Mouse (Mus musculus) adrenal gland, adult 18-20 months (tissue): ENCODE measurements around the gene Susd1. TPM values are rescaled to one million over a fixed set of nuclear protein-coding genes. Genes with fewer than 3 reads are reported as not detected.

Source experiments
- DNase-seq, 2 experiments: peaks; one replicate each; pipeline ENCODE4 v3.0.0; 2021 to 2022; ENCODE audit warnings: low spot score in 2 of 2
- total RNA-seq, 2 experiments: library from RNA; stranded (reverse); gene quantifications; 1 replicate in 1 of 2; 2 replicates in 1 of 2; pipeline ENCODE4 v1.2.3; 2021

The Susd1 gene
- total RNA-seq, 2 experiments from 2014 or later, result 3.8 to 4.7 TPM

DNA sequence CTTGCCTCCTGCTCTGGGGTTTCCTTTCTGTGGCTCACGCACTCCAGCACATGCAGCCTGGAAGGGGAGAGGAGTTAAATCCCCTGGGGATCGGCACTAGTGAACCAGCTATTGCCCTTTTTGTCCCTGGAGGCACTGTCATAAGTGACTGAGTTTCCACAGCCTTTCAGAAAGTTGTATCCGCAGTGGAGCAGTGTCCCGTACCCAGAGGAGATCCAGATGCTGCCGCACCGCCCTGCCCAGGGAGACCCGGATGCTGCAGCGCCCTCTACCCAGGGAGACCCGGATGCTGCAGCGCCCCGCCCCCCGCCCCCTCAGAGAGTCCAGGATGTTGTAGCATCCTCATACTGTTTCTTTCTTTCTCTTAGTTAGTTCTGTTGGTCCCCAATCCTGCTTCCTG is 56.3 kb downstream of the Susd1 start:
- DNase-seq, result no peak

DNA sequence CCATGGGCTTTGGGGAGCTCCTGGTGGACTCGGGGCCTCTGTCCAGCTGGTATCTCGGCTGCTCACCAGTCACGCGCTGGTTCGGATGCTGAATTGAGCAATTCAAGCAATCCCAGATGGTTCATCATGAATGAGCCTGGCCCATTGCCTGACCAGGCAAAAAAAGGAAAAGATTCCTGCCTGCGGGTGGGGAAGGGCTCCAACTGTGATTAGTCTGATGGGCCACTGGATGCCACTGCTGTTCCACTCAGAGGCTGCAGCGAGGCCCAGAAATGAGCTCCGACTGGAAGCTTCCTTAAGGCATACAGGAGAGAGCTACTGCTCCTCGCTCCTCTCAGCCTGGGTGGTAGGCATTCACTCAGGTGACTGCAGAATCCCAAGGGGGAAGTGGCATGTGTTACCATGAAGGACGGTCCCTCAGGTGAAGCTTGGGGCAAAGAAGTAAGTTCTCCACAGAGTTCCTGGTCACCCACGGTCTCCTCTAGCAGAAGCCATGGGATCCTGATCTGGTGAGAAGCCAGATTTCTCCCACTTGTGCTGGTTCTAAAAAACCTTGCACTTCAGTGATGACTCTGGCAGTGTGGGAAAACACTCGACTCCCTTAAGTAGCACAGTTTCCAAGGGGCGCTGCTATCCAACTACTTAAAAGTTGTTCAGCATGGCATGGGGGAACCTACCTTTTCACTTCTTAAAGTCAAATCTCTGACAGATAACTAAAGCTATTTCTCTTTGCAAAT is 57.3 kb downstream of the Susd1 start:
- DNase-seq, result peak; percentile 19 to 44

DNA sequence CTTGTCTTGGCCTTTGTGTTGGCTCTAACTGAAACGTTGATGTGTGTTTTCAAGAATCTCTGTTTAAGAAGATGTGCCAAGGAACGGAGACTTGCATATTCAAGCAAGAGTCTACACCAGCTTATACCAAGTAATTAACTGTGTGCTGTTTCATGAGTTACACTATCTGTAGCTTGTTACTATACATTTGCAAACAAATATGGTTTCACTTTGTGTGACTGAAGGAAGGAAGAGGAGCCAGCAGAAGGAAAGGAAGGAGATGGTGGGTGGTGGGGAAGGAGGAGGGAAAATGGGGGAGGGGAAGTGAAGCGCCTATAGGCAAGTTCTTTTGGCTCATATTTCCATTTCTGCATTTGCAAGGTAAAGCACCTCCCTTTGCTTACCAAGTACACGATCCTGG is 58.0 kb downstream of the Susd1 start:
- no peak for DNase-seq

DNA sequence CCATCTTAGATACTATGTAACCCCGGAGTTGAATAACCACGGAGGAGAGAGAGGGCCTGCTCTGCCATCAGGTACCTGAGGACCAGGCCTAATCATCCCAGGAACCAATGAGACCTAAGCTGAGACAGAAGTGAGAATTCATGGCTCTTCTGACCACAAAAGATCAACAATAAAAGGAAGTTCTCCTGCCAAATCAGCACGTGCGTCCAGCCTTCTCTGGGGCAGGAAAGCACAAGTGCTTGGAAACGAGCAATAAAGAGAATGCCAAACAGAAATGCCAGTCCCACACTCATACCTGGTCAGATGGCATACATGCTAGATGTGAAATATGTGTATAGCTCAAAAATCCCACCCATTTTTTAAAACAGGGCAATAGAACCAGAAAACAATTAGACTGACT is 58.6 kb downstream of the Susd1 start:
- DNase-seq, result no peak

DNA sequence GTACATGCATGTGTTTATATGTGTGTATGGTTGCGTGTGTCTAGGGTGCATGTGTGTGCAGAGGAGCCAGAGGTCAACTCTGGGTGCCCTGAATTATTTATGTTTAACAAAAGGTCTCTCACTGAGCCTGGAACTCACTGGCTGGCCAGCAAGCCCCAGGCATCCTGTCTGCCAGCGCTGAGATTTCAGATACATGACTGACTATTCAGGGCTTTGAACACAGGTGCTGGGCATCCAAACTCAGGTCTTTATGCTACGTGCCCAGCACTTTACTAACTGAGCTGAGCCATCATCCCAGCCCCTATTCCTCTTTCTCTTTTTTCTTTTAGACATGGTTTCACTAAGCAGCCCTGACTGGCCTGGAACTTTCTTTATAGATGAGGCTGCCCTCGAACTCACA is 59.8 kb downstream of the Susd1 start:
- DNase-seq, result no peak

DNA sequence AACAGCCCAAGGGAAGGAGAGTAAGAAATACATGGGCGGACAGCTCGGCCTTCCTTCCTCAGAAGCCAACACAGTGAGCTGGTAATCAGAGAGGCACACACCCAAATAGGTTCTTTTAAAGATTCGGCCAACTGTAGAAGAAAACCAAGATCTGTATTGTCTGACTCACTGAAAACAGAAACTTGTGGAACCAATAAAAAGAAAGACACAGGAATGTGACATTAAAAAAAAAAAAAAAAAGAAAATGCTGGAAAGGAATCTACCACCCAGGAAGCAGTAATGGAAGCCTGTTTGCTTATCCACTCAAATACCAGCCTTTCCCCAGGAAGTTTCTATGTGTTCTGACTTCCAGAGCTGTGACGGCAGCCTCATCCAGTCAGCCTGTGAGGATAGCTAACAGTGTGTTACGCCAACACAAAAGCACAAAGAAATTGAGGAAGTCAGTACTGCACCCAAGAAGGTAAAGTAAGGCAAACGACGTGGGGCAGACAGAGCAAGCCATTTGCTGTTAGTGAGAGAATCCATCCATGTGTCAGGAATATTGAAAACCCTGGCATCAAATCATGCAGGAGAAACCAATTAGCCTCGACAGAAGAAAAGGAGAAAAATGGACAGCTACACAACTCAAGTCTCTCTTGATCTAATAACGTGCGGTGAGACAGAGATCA is 64.0 kb downstream of the Susd1 start:
- DNase-seq, result no peak

DNA sequence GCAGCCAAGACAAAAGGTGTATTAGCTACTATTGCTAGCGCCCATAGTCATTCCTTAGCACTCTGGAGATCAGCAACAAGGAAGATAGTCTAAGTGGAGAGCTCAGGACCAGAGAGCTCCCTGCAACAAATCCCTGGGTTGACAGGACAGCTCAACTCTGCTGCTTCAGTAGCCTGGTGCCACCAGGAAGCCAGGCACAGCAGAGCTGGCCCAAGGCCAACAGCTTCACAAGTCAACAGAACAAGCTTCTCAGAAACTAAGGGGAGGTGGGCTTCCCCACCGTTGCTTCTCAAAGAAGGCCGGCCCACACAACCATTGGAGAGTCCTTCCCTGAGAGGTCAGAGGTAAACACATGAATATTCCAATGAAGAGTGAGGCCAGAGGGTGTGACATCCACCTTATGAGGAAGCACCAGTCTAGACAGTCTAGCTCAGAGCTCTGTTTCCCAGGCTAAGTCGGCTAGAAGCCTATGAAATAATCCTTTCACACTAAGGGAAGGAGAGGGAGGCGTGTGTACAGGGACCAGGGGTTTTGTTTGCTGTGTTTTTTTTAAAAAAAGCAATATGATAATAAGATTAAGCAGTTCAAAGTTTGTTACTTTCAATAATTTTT is 65.8 kb downstream of the Susd1 start:
- no peak for DNase-seq

DNA sequence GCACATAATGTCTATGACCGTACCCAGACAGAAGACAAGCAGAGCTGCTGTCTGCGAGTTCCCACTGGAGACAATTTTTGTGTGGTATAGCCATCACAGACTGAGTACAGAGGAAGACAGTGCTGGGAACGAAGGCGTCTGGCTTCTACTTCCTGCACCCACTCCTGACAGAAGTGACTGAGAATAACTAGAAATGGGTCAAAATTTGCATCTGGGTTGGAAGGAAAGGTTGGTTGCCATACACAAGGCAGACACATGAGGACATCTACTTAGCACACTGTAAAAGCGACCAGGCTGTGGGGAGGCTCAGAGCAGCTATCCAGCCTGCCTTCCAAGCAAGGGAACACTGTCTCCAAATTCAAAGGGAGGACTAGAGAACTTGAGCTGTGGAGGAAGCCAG is 66.5 kb downstream of the Susd1 start:
- no peak for DNase-seq

DNA sequence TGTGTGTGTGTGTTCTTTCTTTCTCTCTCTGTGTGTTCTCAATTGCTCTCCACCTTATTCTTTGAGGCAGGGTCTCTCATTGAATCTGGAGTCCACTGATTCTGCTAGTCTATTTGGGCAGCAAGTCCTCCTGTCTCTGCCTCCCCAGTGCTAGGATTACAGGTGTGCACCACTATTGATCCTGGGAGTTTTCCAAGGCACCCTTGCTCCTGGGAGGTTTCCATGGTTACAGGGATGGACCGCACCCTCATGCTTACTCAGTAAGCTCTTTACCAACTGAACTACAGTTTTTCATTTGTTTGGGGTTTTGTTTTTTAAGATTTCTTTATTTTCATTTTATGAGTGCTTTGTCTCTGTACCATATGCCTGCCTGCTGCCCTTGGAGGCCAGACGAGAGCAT is 68.5 kb downstream of the Susd1 start:
- no peak for DNase-seq

DNA sequence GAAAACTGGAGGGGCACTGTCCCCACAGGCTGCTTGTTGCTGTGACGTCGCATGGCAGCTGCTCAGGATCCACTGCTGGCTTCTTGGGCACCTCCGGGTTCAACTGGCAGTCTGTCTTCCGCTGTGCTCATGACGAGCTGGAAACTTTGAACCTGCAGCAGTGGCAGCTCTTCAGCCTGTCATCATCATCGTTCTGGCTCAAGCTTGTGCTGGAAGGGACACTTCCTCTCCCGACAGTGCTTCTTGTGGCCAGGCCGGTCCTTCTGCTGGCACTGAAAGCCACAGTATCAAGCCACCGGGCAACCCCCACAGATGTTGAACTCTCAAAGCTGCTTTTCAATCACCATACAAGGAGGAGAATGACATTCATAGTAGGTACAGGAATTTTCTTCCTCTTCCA is 70.3 kb downstream of the Susd1 start:
- DNase-seq, result no peak

DNA sequence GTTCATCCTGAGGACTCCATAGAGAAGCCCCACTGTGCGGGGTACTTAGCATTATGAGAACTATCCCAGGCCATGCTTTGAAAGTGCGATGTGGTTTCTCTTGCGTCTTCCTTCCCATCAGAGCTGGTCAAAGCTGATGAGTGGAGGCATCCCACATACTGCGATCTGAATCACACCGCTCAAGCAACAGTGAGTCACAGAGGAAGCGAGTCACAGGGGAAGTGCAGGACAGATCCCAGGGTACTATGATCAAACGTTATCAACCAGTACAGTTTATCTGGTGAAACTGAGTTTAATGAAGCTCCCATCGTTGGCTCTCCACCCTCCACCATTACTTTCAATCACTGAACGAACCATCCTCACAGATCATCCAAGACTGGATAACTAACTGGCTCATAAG is 72.2 kb downstream of the Susd1 start:
- DNase-seq, result no peak

DNA sequence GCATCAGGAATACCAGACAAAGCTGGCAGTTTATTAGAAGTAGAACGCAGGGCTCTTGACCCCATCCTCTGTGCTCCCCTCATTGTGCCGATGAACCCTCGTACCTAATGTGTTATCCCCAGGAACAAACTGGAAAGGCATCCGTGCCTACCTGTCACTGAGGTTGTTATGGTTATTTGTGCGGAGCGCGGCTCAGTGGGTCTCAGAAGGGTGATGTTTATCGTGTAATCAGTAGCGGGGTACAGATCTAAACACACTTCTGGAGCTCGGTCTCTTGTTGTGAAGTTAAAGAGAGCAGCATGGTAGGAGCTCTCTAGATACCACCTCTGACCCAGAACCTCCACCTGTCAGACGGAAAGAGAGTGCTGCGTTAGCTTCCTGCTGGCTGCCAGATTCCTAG is 72.9 kb downstream of the Susd1 start:
- no peak for DNase-seq

DNA sequence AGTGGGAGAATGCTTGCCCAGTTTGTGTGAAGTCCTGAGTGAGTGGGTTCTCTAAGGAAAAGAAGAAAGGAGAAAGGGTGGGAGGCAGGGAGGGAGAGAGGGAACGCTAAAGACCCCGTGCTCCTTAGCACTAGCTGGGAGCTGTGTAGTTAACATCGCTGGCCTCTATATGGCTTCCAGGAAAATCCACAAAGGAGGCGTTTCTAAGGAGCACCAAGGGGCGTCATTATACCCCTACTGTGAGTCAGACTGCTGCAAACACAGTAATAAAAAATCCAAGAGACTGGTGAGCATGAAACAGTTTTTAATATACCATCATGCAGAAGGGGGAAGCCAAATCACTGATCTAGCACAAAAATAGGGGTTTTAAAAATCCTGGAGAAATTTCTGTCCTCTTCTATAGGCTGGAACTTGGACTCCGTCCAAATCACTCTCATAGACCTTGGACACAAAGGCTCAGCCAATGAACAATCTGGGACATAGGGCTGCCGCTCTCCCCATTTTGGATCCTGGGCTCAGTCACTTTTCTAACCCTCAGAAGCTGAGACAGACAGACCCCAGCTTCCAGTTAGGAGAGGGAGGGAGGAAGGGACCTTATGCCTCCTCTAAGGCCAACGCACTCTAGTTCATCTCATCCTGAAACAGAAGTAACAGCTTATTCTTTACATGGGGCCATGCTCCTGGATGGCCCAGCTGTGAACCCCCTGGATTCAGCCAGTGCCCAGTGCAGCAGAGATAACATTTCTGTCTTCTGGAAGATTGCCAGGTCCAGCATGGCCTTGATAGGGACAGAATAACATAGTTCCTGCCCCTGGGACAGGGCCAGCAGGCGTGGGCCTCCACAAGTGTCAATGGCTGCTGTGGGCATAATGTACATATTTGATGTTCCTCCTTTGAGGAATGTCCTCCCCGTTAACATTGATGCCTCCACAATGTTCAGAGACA is 73.9 kb downstream of the Susd1 start:
- no peak for DNase-seq

DNA sequence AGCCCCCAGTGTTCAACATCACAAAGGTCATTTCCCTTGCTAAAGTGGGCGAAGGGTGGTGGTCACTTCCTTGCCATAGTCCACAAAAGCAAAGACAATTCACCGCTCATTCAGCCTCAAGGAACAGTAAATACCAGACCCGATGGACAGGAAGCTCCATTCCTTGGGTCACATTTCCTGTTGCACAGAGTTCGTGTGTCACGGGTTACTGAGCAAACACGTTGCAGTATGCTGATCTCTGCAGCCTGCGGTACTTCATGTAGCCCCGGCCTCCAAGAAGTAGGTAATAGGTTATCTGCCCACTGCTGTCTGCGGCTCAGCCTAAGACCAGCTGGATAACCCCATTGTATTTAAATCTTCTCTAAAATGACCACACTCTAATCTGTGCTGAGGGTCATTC is 75.4 kb downstream of the Susd1 start:
- no peak for DNase-seq

DNA sequence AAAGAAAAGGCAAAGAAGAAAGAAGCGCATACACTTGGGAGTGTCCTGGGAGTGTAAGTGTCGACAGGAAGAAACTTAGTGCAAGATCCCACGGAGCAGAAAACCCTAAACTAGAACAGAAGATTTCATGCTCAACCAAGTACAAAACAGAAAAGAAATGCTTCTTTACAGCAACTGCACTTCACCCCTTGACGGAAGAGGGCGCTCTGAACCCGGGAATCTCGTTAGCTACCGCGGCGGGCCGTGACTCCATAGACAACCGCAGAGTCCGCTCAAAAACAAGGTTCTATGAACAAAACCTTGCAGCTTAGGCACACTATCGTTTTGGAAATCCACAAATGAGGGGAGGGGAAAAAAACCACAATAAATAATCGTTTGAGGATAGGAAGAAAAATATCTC is 77.7 kb downstream of the Susd1 start:
- DNase-seq, result peak; percentile 86 to 89

DNA sequence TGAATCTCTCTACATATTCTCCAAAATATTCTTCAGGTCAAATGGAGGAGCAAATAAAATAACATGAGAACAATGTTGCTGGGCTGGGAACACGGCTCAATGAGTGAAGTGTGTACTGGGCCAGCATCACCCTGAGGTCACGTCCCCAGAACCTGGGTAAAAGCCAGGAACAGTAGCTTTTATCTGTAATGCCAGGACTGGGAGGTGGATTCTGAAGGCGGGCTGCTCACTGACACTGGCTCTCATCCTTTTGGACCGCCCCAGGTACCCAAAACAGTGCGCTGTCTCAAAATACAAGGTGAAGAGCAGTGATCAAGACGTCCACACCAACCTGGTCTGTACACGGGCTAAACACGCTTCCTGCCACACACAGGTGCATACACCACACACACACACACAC is 78.5 kb downstream of the Susd1 start:
- DNase-seq, result no peak

DNA sequence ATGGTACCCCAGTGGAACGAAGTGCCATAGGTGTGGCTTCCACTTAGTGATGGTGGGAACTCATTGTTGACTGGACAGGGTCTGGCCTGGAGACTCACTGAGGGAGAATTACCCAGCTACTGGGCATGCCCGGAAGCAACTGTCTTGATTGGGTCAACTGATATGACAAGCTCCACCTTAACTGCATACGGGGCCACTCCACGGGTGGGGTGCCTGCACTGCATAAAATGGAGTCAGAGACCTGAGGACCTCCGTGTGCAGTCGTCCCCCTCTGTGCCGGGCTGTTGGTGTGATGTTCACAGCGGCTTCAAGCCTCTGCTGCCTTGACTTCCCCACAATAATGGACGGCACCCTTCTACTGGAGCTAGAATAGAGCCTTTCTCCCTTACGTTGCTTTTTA is 79.5 kb downstream of the Susd1 start:
- no peak for DNase-seq

DNA sequence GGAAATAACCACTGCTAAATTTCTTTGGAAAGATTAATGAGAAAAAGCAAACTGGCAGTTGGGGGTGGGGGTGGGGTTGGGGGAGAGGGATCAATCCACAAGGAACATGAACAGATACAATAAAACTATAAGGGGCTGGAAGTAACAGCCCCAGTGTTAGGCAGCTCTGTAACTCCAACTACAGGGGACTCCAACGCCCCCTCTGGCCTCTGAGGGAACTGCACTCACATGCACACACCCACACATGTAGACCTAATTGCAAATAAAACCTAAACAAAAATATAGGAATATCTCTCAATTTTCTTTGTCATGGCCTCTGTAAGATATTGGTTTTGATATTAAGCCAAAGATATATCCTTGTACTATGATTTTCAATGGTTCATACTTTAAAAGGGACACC is 83.0 kb downstream of the Susd1 start:
- DNase-seq, result peak in 1 of 2 experiments; percentile 15

DNA sequence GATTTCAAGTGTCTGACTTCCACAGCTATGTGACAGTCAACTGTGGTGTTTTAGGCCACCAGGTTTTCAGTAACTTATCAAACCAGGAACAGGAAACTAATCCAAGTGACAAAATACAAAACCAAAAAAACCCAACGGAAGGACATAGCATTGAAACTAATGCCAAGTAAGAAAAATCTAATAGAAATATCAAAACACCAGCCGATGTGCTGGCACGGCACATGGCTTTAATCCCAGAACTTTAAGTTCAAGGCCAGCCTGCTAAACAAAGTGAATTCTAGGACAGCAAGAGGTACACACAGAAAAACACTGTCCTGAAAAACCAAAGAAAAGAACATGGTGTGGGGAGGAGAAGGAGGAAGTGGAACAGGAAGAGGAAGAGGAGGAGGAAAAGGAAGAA is 83.8 kb downstream of the Susd1 start:
- no peak for DNase-seq

DNA sequence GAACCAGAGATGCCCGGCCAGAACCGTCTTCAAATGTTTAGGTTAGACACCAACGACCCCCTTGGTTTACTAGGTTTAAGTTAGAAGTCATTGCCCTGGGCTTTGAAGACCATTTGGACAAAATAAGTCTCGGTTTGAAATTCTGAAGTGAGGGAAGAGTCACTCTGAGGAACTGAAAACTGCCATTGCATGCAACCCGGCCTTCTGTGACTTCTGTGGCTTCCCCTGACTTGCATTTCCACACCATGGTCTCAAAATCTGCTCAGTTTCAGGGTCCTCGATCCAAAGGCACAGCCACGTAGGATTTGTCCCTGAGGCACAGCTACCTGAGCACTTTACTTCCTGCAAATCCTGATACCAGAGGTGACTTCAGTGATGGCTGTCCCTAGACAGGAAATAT is 86.5 kb downstream of the Susd1 start:
- peak in 1 of 2 experiments; percentile 14 for DNase-seq

DNA sequence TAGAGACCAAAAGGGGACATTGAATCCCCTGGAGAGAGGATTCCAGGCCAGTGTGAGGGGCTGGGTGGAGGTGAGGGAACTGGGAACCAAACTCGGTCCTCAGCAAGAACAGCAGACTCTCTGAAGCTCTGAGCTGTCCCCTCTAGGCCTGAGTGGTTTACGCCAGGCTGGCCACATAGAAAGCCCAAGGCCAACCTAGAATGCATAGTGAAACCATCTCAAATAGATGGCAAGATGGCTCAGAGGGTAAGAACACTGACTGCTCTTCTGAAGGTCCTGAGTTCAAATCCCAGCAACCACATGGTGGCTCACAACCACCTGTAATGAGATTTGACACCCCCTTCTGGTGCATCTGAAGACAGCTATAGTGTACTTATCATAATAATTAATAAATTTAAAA is 88.1 kb downstream of the Susd1 start:
- peak in 1 of 2 experiments; percentile 10 for DNase-seq
